Mouse (Mus musculus): ENCODE results near the gene Mbd3l1. TPM values are rescaled to one million over a fixed set of nuclear protein-coding genes. Genes with fewer than 3 reads are reported as not detected.
A peak's percentile ranks its signal among the peaks of the same experiment; 100 is the strongest.

Gene Mbd3l1
- total and polyA plus RNA-seq, 2 experiments from 2014 or later = not detected

DNA sequence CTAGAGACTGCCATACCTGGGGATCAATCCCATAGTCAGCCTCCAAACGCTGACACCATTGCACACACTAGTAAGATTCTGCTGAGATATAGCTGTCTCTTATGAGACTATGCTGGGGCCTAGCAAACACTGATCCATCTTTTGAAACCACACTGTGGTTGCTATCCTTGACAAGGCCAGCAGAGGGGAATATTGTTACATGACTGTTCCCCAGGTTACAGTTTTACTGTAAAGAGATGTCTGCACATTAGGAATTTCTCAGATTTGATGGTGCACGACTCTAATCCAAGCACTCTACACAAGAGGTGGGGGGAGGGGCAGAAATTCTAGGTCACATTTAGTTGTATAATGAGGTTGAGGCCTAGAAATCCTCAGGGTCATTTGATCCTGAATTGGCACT, 29.9 kb downstream of the Mbd3l1 start:
- Histone ChIP-seq H3K36me3 (ENCODE audit: insufficient read depth) (no peaks in the 10 kb centered on the region), H3K27ac (ENCODE audit: low read depth, low read length) (no peak overlapping the region), H3K4me3 (ENCODE audit: low read depth, low read length) (no peak overlapping the region), H3K4me2 (ENCODE audit: low read depth) (no peak overlapping the region), H3K9me3 (ENCODE audit: low read length) (no peaks in the 10 kb centered on the region), H3K4me1 (ENCODE audit: insufficient read depth) (no peaks in the 10 kb centered on the region), H3K9ac (no peak overlapping the region), H3K27me3 (ENCODE audit: insufficient read depth, low read length) (no peaks in the 10 kb centered on the region)
- peak; percentile 60 for TF ChIP-seq CTCF (IDR thresholded peaks at IDR 0.05; ENCODE audit: low read depth)
- peak; percentile 11 for DNase-seq
- peak; percentile 48; the same call in 1 of the 2 replicates for ATAC-seq
- WGBS = 56% methylated on average over 2 of the region's 2 CpGs

Small RNA genes within 50 kb of the gene (microRNA-seq; reads per million reads assigned to microRNA genes)
- gene Gm22854 = 0 reads per million in 2 experiments

Other genes with a start within 250 kb of the Mbd3l1 start
- 40.2 and 46.0 TPM in 2 replicates for gene Chordc1, start 186.2 kb upstream of the Mbd3l1 start, total RNA-seq (2014; rRNA removed)
- gene Chordc1, start 186.2 kb upstream of the Mbd3l1 start, polyA plus RNA-seq (2015; fragmentation: Nextera tagmentation; extraction: Ambion mirVana) = 47.6 and 60.9 TPM in 2 replicates
- 1.7 TPM in 2 replicates for gene Naalad2, start 75.4 kb upstream of the Mbd3l1 start, total RNA-seq (2014; rRNA removed)
- 0.55 and 0.86 TPM in 2 replicates for gene Naalad2, start 75.4 kb upstream of the Mbd3l1 start, polyA plus RNA-seq (2015; fragmentation: Nextera tagmentation; extraction: Ambion mirVana)
- not detected in 2 replicates for gene Ubtfl1, start 73.9 kb upstream of the Mbd3l1 start, total RNA-seq (2014; rRNA removed)
- gene Ubtfl1, start 73.9 kb upstream of the Mbd3l1 start, polyA plus RNA-seq (2015; fragmentation: Nextera tagmentation; extraction: Ambion mirVana) = not detected in 2 replicates
- gene Mbd3l2, start 47.7 kb upstream of the Mbd3l1 start, total RNA-seq (2014; rRNA removed) = not detected in 2 replicates
- 0.15 TPM in 1 of 2 replicates, not detected in the other for gene Mbd3l2, start 47.7 kb upstream of the Mbd3l1 start, polyA plus RNA-seq (2015; fragmentation: Nextera tagmentation; extraction: Ambion mirVana)
- gene Zfp558, start 91 bp upstream of the Mbd3l1 start, total RNA-seq (2014; rRNA removed) = 39.6 and 60.1 TPM in 2 replicates
- gene Zfp558, start 91 bp upstream of the Mbd3l1 start, polyA plus RNA-seq (2015; fragmentation: Nextera tagmentation; extraction: Ambion mirVana) = 22.8 and 26.0 TPM in 2 replicates
- gene Muc16, start 196.2 kb downstream of the Mbd3l1 start, total RNA-seq (2014; rRNA removed) = not detected in 2 replicates
- gene Muc16, start 196.2 kb downstream of the Mbd3l1 start, polyA plus RNA-seq (2015; fragmentation: Nextera tagmentation; extraction: Ambion mirVana) = not detected in 2 replicates